Mouse (Mus musculus) liver, embryonic 11.5 days (tissue): ENCODE measurements around the gene Yars. TPM values are rescaled to one million over a fixed set of nuclear protein-coding genes. Genes with fewer than 3 reads are reported as not detected.
A peak's percentile ranks its signal among the peaks of the same experiment; 100 is the strongest.

Experiments
- ATAC-seq: fragments of 200-750 bp; cut with Nextera tagmentation; replicated peaks from 2 replicates; pipeline ENCODE4 v1.8.0; 2017; ENCODE audit warnings: moderate number of reproducible peaks, mild to moderate bottlenecking, moderate TSS enrichment, moderate library complexity; ENCODE audit not compliant: low FRiP score
- DNase-seq: peaks from one replicate; pipeline ENCODE4 v3.0.0-alpha.2; 2017; ENCODE audit warnings: low spot score
- H3K27ac ChIP-seq: fragments of 300-500 bp; sonication (generic); 2 replicates; pipeline ENCODE4 v1.5.1; 2014; ENCODE audit warnings: mild to moderate bottlenecking, low read depth, low read length, control low read depth
- H3K27me3 ChIP-seq: fragments of 300-500 bp; sonication (generic); replicated peaks from 2 replicates; pipeline ENCODE4 v1.6.1; 2014; ENCODE audit warnings: low read length, mixed read lengths; ENCODE audit not compliant: control insufficient read depth, insufficient read depth
- H3K36me3 ChIP-seq: fragments of 300-500 bp; sonication (generic); 2 replicates; pipeline ENCODE4 v1.6.1; 2014; ENCODE audit warnings: mild to moderate bottlenecking, low read length, moderate library complexity, mixed read lengths; ENCODE audit not compliant: control insufficient read depth, insufficient read depth
- H3K4me1 ChIP-seq: fragments of 300-500 bp; sonication (generic); replicated peaks from 2 replicates; pipeline ENCODE4 v1.6.1; 2014; ENCODE audit warnings: low read length, mixed read lengths; ENCODE audit not compliant: control insufficient read depth, insufficient read depth
- H3K4me2 ChIP-seq: fragments of 300-500 bp; sonication (generic); 2 replicates; pipeline ENCODE4 v1.6.1; 2014; ENCODE audit warnings: mild to moderate bottlenecking, control low read depth, moderate library complexity
- H3K4me3 ChIP-seq: fragments of 300-500 bp; sonication (generic); 2 replicates; pipeline ENCODE4 v1.5.1; 2014; ENCODE audit warnings: low read depth, low read length, control low read depth
- H3K9ac ChIP-seq: fragments of 300-500 bp; sonication (generic); 2 replicates; pipeline ENCODE4 v1.6.1; 2014; ENCODE audit warnings: low read depth, low read length, control low read depth
- H3K9me3 ChIP-seq: fragments of 300-500 bp; sonication (generic); 2 replicates; pipeline ENCODE4 v1.6.1; 2016; ENCODE audit warnings: low read length, inconsistent platforms, mixed read lengths; ENCODE audit not compliant: control insufficient read depth
- WGBS: fragments of 180-500 bp; shearing (Covaris S2); extraction: QIAGEN DNeasy Blood & Tissue Kit; methylation state at CpG from one replicate; pipeline ENCODE4 v1.1.7; 2014; 5-methylcytosine and 5-hydroxymethylcytosine counted together
- polyA plus RNA-seq: library from polyadenylated mRNA; unstranded; fragments of >200 nt; fragmentation: Nextera tagmentation; extraction: Ambion mirVana; gene quantifications from 2 replicates; pipeline ENCODE4 v1.2.1, GENCODE M21; 2014

Gene Yars
- polyA plus RNA-seq, 1 experiment from 2014 or later, result 129 TPM

- peaks cover 7% of the 10 kb centered on the region for H3K4me1 ChIP-seq
- no peak overlapping the region for H3K4me3 ChIP-seq
- H3K4me2 ChIP-seq, result no peak overlapping the region
- DNase-seq (no peak), ATAC-seq (no peak)
- H3K27ac ChIP-seq, result no peak overlapping the region
- peaks cover 53% of the 10 kb centered on the region for H3K27me3 ChIP-seq
- no peak overlapping the region for H3K9ac ChIP-seq
- peaks cover 29% of the 10 kb centered on the region for H3K36me3 ChIP-seq
- WGBS, result 63% methylated on average over 23 of the region's 23 CpGs
- H3K9me3 ChIP-seq, result no peaks in the 10 kb centered on the region
These were observed 31.8 kb downstream of the Yars start for GRCm38 (mm10) chr4:129221097-129222010.

GRCm38 (mm10) chr4:129222019-129222925 lies 32.7 kb downstream of the Yars start:
- H3K9me3 ChIP-seq, result no peaks in the 10 kb centered on the region
- H3K9ac ChIP-seq, result no peak overlapping the region
- no peak overlapping the region for H3K4me2 ChIP-seq
- DNase-seq (no peak), ATAC-seq (no peak)
- H3K36me3 ChIP-seq, result peaks cover 21% of the 10 kb centered on the region
- peaks cover 9% of the 10 kb centered on the region for H3K4me1 ChIP-seq
- 53% methylated on average over 31 of the region's 31 CpGs for WGBS
- H3K4me3 ChIP-seq, result no peak overlapping the region
- peaks cover 62% of the 10 kb centered on the region for H3K27me3 ChIP-seq
- no peak overlapping the region for H3K27ac ChIP-seq

GRCm38 (mm10) chr4:129223421-129224281 lies 34.1 kb downstream of the Yars start:
- peak overlapping the region; percentile 18; the same call in 1 of the 2 replicates for H3K4me3 ChIP-seq
- H3K4me2 ChIP-seq, result peak overlapping the region; percentile 58
- H3K27ac ChIP-seq, result no peak overlapping the region
- peaks cover 9% of the 10 kb centered on the region for H3K4me1 ChIP-seq
- ATAC-seq (no peak), DNase-seq (no peak)
- H3K27me3 ChIP-seq, result peaks cover 76% of the 10 kb centered on the region
- H3K9me3 ChIP-seq, result no peaks in the 10 kb centered on the region
- no peak overlapping the region for H3K9ac ChIP-seq
- WGBS, result 34% methylated on average over 55 of the region's 55 CpGs
- H3K36me3 ChIP-seq, result peaks cover 8% of the 10 kb centered on the region

GRCm38 (mm10) chr4:129225315-129225714 lies 35.8 kb downstream of the Yars start:
- DNase-seq (no peak), ATAC-seq (no peak)
- Histone ChIP-seq H3K4me1 (peaks cover 9% of the 10 kb centered on the region), H3K4me2 (no peak overlapping the region), H3K27ac (no peak overlapping the region), H3K36me3 (no peaks in the 10 kb centered on the region), H3K27me3 (peaks cover 85% of the 10 kb centered on the region), H3K4me3 (no peak overlapping the region), H3K9ac (no peak overlapping the region), H3K9me3 (no peaks in the 10 kb centered on the region)
- WGBS, result 93% methylated on average over 12 of the region's 12 CpGs

GRCm38 (mm10) chr4:129226441-129226963 lies 36.9 kb downstream of the Yars start:
- no peak overlapping the region for H3K27ac ChIP-seq
- no peaks in the 10 kb centered on the region for H3K9me3 ChIP-seq
- H3K4me1 ChIP-seq, result peaks cover 16% of the 10 kb centered on the region
- no peaks in the 10 kb centered on the region for H3K36me3 ChIP-seq
- DNase-seq (no peak), ATAC-seq (no peak)
- 31% methylated on average over 5 of the region's 5 CpGs for WGBS
- peaks cover 80% of the 10 kb centered on the region for H3K27me3 ChIP-seq
- no peak overlapping the region for H3K4me3 ChIP-seq
- H3K9ac ChIP-seq, result no peak overlapping the region
- no peak overlapping the region for H3K4me2 ChIP-seq

- Histone ChIP-seq H3K27me3 (peaks cover 75% of the 10 kb centered on the region), H3K9me3 (no peaks in the 10 kb centered on the region), H3K4me3 (no peak overlapping the region), H3K4me2 (peak overlapping the region; percentile 30), H3K9ac (no peak overlapping the region), H3K27ac (no peak overlapping the region), H3K36me3 (no peaks in the 10 kb centered on the region), H3K4me1 (peaks cover 25% of the 10 kb centered on the region)
- 15% methylated on average over 22 of the region's 22 CpGs for WGBS
- no peak for DNase-seq
- ATAC-seq, result no peak
These were observed 37.8 kb downstream of the Yars start for GRCm38 (mm10) chr4:129227170-129227984.

- ATAC-seq (no peak), DNase-seq (no peak)
- Histone ChIP-seq H3K36me3 (no peaks in the 10 kb centered on the region), H3K9ac (no peak overlapping the region), H3K27me3 (peaks cover 73% of the 10 kb centered on the region), H3K4me3 (no peak overlapping the region), H3K27ac (no peak overlapping the region), H3K4me2 (no peak overlapping the region; the same call in 1 of the 2 replicates), H3K4me1 (peaks cover 25% of the 10 kb centered on the region), H3K9me3 (no peaks in the 10 kb centered on the region)
- WGBS, result 45% methylated on average over 8 of the region's 8 CpGs
These were observed 38.4 kb downstream of the Yars start for GRCm38 (mm10) chr4:129227985-129228381.
